Mouse (Mus musculus): ENCODE results near the gene Ddi2.
A peak's percentile ranks its signal among the peaks of the same experiment; 100 is the strongest.

Ddi2 gene

GRCm38 (mm10) chr4:141651944-141652343, 71.3 kb downstream of the Ddi2 start:
- no peak for DNase-seq

GRCm38 (mm10) chr4:141651286-141651685, 71.9 kb downstream of the Ddi2 start:
- DNase-seq = no peak

GRCm38 (mm10) chr4:141649244-141649643, 74.0 kb downstream of the Ddi2 start:
- no peak for DNase-seq

GRCm38 (mm10) chr4:141648262-141648661, 75.0 kb downstream of the Ddi2 start:
- no peak for DNase-seq

GRCm38 (mm10) chr4:141647187-141647586, 76.0 kb downstream of the Ddi2 start:
- DNase-seq = no peak

GRCm38 (mm10) chr4:141645988-141646387, 77.2 kb downstream of the Ddi2 start:
- no peak for DNase-seq

- DNase-seq = peak; percentile 76
These were observed 79.9 kb downstream of the Ddi2 start for GRCm38 (mm10) chr4:141643118-141643855.

- no peak for DNase-seq
These were observed 81.0 kb downstream of the Ddi2 start for GRCm38 (mm10) chr4:141641961-141642811.

GRCm38 (mm10) chr4:141641353-141641771, 81.9 kb downstream of the Ddi2 start:
- peak; percentile 49 for DNase-seq

- no peak for DNase-seq
These were observed 83.7 kb downstream of the Ddi2 start for GRCm38 (mm10) chr4:141639474-141639873.

GRCm38 (mm10) chr4:141636693-141637092, 86.5 kb downstream of the Ddi2 start:
- DNase-seq = no peak

- DNase-seq = no peak
These were observed 87.2 kb downstream of the Ddi2 start for GRCm38 (mm10) chr4:141635991-141636390.

GRCm38 (mm10) chr4:141632111-141632873, 90.9 kb downstream of the Ddi2 start:
- peak; percentile 70 for DNase-seq

GRCm38 (mm10) chr4:141631250-141631649, 92.0 kb downstream of the Ddi2 start:
- no peak for DNase-seq

GRCm38 (mm10) chr4:141630021-141630420, 93.2 kb downstream of the Ddi2 start:
- DNase-seq = no peak

- DNase-seq = no peak
These were observed 94.6 kb downstream of the Ddi2 start for GRCm38 (mm10) chr4:141628661-141629060.
